Mouse (Mus musculus) small intestine, adult 2 months (tissue): ENCODE measurements around the gene Gm48552. TPM values are rescaled to one million over a fixed set of nuclear protein-coding genes. Genes with fewer than 3 reads are reported as not detected.

Experiments
- H3K27ac ChIP-seq: fragments of 200-500 bp; 2 replicates; pipeline ENCODE4 v1.5.1; 2012; ENCODE audit warnings: low read depth, low read length, control low read depth, inconsistent platforms; ENCODE audit not compliant: insufficient read depth
- H3K27me3 ChIP-seq: fragments of 200-500 bp; 2 replicates; pipeline ENCODE4 v1.6.1; 2012; ENCODE audit warnings: mild to moderate bottlenecking, moderate library complexity, low read length, inconsistent platforms; ENCODE audit not compliant: control insufficient read depth, insufficient read depth
- H3K36me3 ChIP-seq: fragments of 200-500 bp; 2 replicates; pipeline ENCODE4 v1.6.1; 2012; ENCODE audit warnings: mild to moderate bottlenecking, low read length, control low read depth, inconsistent platforms; ENCODE audit not compliant: control insufficient read depth, insufficient read depth
- H3K4me1 ChIP-seq: fragments of 200-500 bp; 2 replicates; pipeline ENCODE4 v1.6.1; 2012; ENCODE audit warnings: low read length, inconsistent platforms, mixed read lengths; ENCODE audit not compliant: control insufficient read depth, insufficient read depth, insufficient read length
- H3K4me3 ChIP-seq: fragments of 200-500 bp; 2 replicates; pipeline ENCODE4 v1.5.1; 2012; ENCODE audit warnings: low read depth, mild to moderate bottlenecking, control low read depth, inconsistent platforms, low read length, moderate library complexity
- CTCF ChIP-seq: fragments of 200-500 bp; IDR thresholded peaks from 2 replicates; pipeline ENCODE4 v1.5.1; 2012; ENCODE audit warnings: low read depth, mild to moderate bottlenecking, control low read depth, inconsistent platforms, low read length, moderate library complexity, mixed read lengths; ENCODE audit not compliant: insufficient replicate concordance, insufficient read length; ENCODE audit errors: extremely low read depth
- POLR2A ChIP-seq: fragments of 200-500 bp; IDR thresholded peaks from 2 replicates; pipeline ENCODE4 v1.6.1; 2012; ENCODE audit warnings: low read depth, mild to moderate bottlenecking, control low read depth, inconsistent platforms, low read length, moderate library complexity
- WGBS: fragments of 180-500 bp; shearing (Covaris S2); methylation state at CpG from one replicate; pipeline ENCODE4 v1.1.7; 2018; 5-methylcytosine and 5-hydroxymethylcytosine counted together
- polyA plus RNA-seq: library from polyadenylated mRNA; depleted of rRNA; stranded (reverse); fragments of >200 nt; gene quantifications from 2 replicates; pipeline ENCODE4 v1.2.3, GENCODE M21; 2012; rRNA removed

Gene Gm48552
- polyA plus RNA-seq, 1 experiment, result 5.0 TPM

DNA sequence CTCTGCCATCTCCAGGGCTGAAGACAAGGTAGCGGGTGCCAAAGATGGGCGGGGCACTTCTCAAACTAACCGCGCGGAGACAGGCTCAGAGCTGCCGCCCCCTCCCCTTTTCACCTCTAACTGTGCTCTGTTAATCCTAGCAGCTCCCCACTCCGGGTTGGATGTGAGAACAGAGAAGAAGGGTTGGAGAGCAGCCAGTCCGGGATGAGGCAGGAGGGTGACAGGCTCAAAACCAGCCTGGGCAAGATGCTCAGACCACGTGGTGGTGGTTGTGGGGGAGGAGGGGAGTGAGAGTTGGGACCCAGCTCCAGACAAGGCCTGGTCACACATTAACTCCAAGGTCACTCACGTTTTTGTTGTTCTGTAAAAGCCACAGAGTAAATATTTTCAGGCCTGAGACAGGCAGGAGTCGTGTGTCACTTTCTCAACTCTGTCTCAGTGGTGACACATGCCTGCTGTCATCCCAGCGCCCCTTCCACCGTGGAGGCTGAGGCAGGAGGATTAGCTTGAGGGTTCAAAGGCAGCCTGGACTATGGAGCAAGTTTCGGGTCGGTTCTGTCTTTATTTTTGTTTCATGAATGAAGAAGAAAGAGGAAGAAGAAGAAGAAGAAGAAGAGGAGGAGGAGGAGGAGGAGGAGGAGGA is 42.8 kb downstream of the Gm48552 start:
- Histone ChIP-seq H3K27ac (no peak overlapping the region), H3K36me3 (no peaks in the 10 kb centered on the region), H3K4me3 (peak overlapping the region; percentile 82; the same call in 1 of the 2 replicates), H3K27me3 (no peaks in the 10 kb centered on the region), H3K4me1 (peaks cover 38% of the 10 kb centered on the region)
- WGBS, result 16% methylated on average over 15 of the region's 15 CpGs
- no peak for TF ChIP-seq CTCF

GRCm38 (mm10) chr10:81432169-81432867 is 43.5 kb downstream of the Gm48552 start:
- 50% methylated on average over 21 of the region's 21 CpGs for WGBS
- TF ChIP-seq POLR2A (no peak), CTCF (no peak)
- Histone ChIP-seq H3K27me3 (no peaks in the 10 kb centered on the region), H3K4me3 (peak overlapping the region; percentile 25), H3K27ac (no peak overlapping the region), H3K36me3 (no peaks in the 10 kb centered on the region), H3K4me1 (peaks cover 36% of the 10 kb centered on the region)

GRCm38 (mm10) chr10:81432868-81433262 is 44.1 kb downstream of the Gm48552 start:
- Histone ChIP-seq H3K4me3 (peak overlapping the region; percentile 52), H3K36me3 (no peaks in the 10 kb centered on the region), H3K4me1 (peaks cover 35% of the 10 kb centered on the region), H3K27me3 (no peaks in the 10 kb centered on the region), H3K27ac (peak overlapping the region; percentile 17; the same call in 1 of the 2 replicates)
- TF ChIP-seq CTCF (no peak), POLR2A (no peak)
- under 1% methylated on average over 17 of the region's 17 CpGs for WGBS

GRCm38 (mm10) chr10:81433541-81434289 is 44.9 kb downstream of the Gm48552 start:
- TF ChIP-seq CTCF (no peak), POLR2A (no peak)
- Histone ChIP-seq H3K4me1 (peaks cover 35% of the 10 kb centered on the region), H3K4me3 (peak overlapping the region; percentile 32), H3K36me3 (no peaks in the 10 kb centered on the region), H3K27me3 (no peaks in the 10 kb centered on the region), H3K27ac (peak overlapping the region; percentile 17; the same call in 1 of the 2 replicates)
- 48% methylated on average over 26 of the region's 26 CpGs for WGBS

DNA sequence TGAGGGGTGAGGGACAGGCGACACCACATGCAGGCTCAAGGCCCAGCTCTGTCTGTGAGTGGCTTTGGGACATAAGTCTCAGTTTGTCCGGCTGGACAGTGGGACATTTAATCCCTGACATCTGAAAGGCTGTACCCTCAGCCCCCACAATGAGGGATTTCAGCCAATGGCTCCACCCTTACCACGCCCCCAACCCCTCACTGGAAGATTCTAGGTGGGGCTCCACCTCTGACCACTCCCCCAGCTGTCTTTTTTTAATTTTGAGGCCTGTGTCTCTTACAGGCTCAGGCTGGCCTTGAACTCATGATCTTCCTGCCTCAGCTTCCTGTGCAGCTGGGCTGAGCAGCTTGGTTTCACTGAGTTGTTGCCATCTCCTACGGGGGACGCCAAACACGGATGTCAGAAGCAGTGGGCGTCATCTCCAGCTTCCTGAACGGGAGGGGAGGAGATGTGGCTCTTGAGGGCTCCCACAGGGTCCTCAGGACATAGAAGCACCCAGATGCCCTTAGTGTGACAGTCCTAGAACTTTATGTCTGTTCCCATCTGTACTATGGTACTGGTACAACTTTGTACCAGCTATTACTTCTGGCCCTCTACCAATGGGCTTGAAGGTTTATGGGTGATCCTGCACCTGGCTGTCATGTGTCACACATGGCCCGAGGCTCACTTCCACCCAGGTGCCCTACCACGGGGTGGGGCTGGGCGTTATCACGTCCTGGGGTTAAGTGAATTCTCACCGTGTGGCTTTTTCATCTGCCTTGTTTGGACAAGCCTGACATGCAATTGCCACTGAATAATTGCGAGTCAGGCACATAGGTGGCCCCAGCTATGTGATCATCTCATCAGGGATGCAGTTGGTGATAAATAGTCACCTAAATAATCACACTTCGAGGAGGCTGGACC is 45.8 kb downstream of the Gm48552 start:
- Histone ChIP-seq H3K4me1 (peaks cover 32% of the 10 kb centered on the region), H3K4me3 (no peak overlapping the region), H3K27me3 (no peaks in the 10 kb centered on the region), H3K36me3 (no peaks in the 10 kb centered on the region), H3K27ac (peak overlapping the region; percentile 41)
- WGBS, result 21% methylated on average over 15 of the region's 15 CpGs
- no peak for TF ChIP-seq POLR2A
- TF ChIP-seq CTCF, result no peak

- Histone ChIP-seq H3K4me1 (peaks cover 30% of the 10 kb centered on the region), H3K27me3 (no peaks in the 10 kb centered on the region), H3K27ac (peak overlapping the region; percentile 39), H3K4me3 (no peak overlapping the region), H3K36me3 (no peaks in the 10 kb centered on the region)
- TF ChIP-seq CTCF (no peak), POLR2A (no peak)
- 23% methylated on average over 3 of the region's 3 CpGs for WGBS
Observed at GRCm38 (mm10) chr10:81435436-81435835, 46.6 kb downstream of the Gm48552 start.

Other genes with a start within 250 kb of the Gm48552 start
- gene Pias4, start 221.1 kb upstream of the Gm48552 start, polyA plus RNA-seq, result 29.1 and 53.3 TPM in 2 replicates
- 755 and 1,606 TPM in 2 replicates for gene Eef2, start 212.4 kb upstream of the Gm48552 start, polyA plus RNA-seq
- gene Dapk3, start 206.0 kb upstream of the Gm48552 start, polyA plus RNA-seq, result 102 and 228 TPM in 2 replicates
- not detected in 2 replicates for gene 4930442H23Rik, start 205.2 kb upstream of the Gm48552 start, polyA plus RNA-seq
- gene Nmrk2, start 187.0 kb upstream of the Gm48552 start, polyA plus RNA-seq, result not detected in 2 replicates
- 0.53 and 0.60 TPM in 2 replicates for gene Atcay, start 158.2 kb upstream of the Gm48552 start, polyA plus RNA-seq
- 4.9 and 14.2 TPM in 2 replicates for gene Zfr2, start 155.8 kb upstream of the Gm48552 start, polyA plus RNA-seq
- gene Matk, start 136.1 kb upstream of the Gm48552 start, polyA plus RNA-seq, result 6.8 and 13.0 TPM in 2 replicates
- gene Mrpl54, start 122.1 kb upstream of the Gm48552 start, polyA plus RNA-seq, result 104 and 169 TPM in 2 replicates
- gene Apba3, start 122.0 kb upstream of the Gm48552 start, polyA plus RNA-seq, result 100 and 207 TPM in 2 replicates
- 124 and 239 TPM in 2 replicates for gene Tjp3, start 97.4 kb upstream of the Gm48552 start, polyA plus RNA-seq
- 26.1 and 50.8 TPM in 2 replicates for gene Pip5k1c, start 96.0 kb upstream of the Gm48552 start, polyA plus RNA-seq
- 16.6 and 29.2 TPM in 2 replicates for gene Cactin, start 67.9 kb upstream of the Gm48552 start, polyA plus RNA-seq
- gene Tbxa2r, start 60.3 kb upstream of the Gm48552 start, polyA plus RNA-seq, result 10.0 and 10.2 TPM in 2 replicates
- gene Gipc3, start 45.7 kb upstream of the Gm48552 start, polyA plus RNA-seq, result 0.67 and 1.2 TPM in 2 replicates
- gene Hmg20b, start 38.5 kb upstream of the Gm48552 start, polyA plus RNA-seq, result 86.8 and 196 TPM in 2 replicates
- 14.6 and 22.7 TPM in 2 replicates for gene Mfsd12, start 31.5 kb upstream of the Gm48552 start, polyA plus RNA-seq
- 7.4 and 20.5 TPM in 2 replicates for gene 4930404N11Rik, start 23.2 kb upstream of the Gm48552 start, polyA plus RNA-seq
- 70.5 and 132 TPM in 2 replicates for gene Fzr1, start 10.5 kb upstream of the Gm48552 start, polyA plus RNA-seq
- 86.8 and 113 TPM in 2 replicates for gene Dohh, start 4.6 kb upstream of the Gm48552 start, polyA plus RNA-seq
- 1.8 and 4.8 TPM in 2 replicates for gene Gm48551, start 4.5 kb upstream of the Gm48552 start, polyA plus RNA-seq
- gene Smim24, start 4.0 kb downstream of the Gm48552 start, polyA plus RNA-seq, result 2,702 and 6,898 TPM in 2 replicates
- gene Nfic, start 66.6 kb downstream of the Gm48552 start, polyA plus RNA-seq, result 15.5 and 19.4 TPM in 2 replicates
- 1.1 and 3.3 TPM in 2 replicates for gene Celf5, start 93.7 kb downstream of the Gm48552 start, polyA plus RNA-seq
- gene Ncln, start 107.4 kb downstream of the Gm48552 start, polyA plus RNA-seq, result 196 and 354 TPM in 2 replicates
- 4.0 and 5.6 TPM in 2 replicates for gene S1pr4, start 111.1 kb downstream of the Gm48552 start, polyA plus RNA-seq
- 1.5 and 3.0 TPM in 2 replicates for gene Gna15, start 135.2 kb downstream of the Gm48552 start, polyA plus RNA-seq
- 318 and 828 TPM in 2 replicates for gene Gna11, start 156.2 kb downstream of the Gm48552 start, polyA plus RNA-seq
- gene Aes, start 170.5 kb downstream of the Gm48552 start, polyA plus RNA-seq, result 1,054 and 3,003 TPM in 2 replicates
- 17.8 and 20.4 TPM in 2 replicates for gene Tle2, start 185.6 kb downstream of the Gm48552 start, polyA plus RNA-seq
- gene Tle6, start 212.1 kb downstream of the Gm48552 start, polyA plus RNA-seq, result 7.3 and 34.4 TPM in 2 replicates
- 0.33 and 0.58 TPM in 2 replicates for gene BC025920, start 217.3 kb downstream of the Gm48552 start, polyA plus RNA-seq
- gene Sirt6, start 238.8 kb downstream of the Gm48552 start, polyA plus RNA-seq, result 16.4 and 34.7 TPM in 2 replicates
- gene Ankrd24, start 239.5 kb downstream of the Gm48552 start, polyA plus RNA-seq, result 11.3 and 24.2 TPM in 2 replicates